Mouse (Mus musculus) liver, embryonic 16.5 days (tissue): Measurements from ENCODE around the gene Pdhb. TPM values are rescaled to one million over a fixed set of nuclear protein-coding genes. Genes with fewer than 3 reads are reported as not detected.

Source experiments
- ATAC-seq: fragments of 200-750 bp; cut with Nextera tagmentation; 2 replicates; pipeline ENCODE4 v1.8.0; 2017; ENCODE audit warnings: low read depth, mild to moderate bottlenecking, moderate number of reproducible peaks, moderate library complexity
- H3K27ac ChIP-seq: fragments of 300-500 bp; sonication (generic); 2 replicates; pipeline ENCODE4 v1.5.1; 2014; ENCODE audit warnings: mild to moderate bottlenecking, low read length
- H3K27me3 ChIP-seq: fragments of 300-500 bp; sonication (generic); 2 replicates; pipeline ENCODE4 v1.6.1; 2014; ENCODE audit warnings: low read depth, low read length, mixed read lengths; ENCODE audit not compliant: control insufficient read depth, insufficient read depth
- H3K36me3 ChIP-seq: fragments of 300-500 bp; sonication (generic); 2 replicates; pipeline ENCODE4 v1.6.1; 2014; ENCODE audit warnings: mild to moderate bottlenecking; ENCODE audit not compliant: control insufficient read depth, insufficient read depth
- H3K4me1 ChIP-seq: fragments of 300-500 bp; sonication (generic); 2 replicates; pipeline ENCODE4 v1.6.1; 2014; ENCODE audit warnings: low read depth, low read length, mixed read lengths; ENCODE audit not compliant: control insufficient read depth
- H3K4me2 ChIP-seq: fragments of 300-500 bp; sonication (generic); 2 replicates; pipeline ENCODE4 v1.6.1; 2014; ENCODE audit warnings: low read depth, low read length, mixed read lengths
- H3K4me3 ChIP-seq: fragments of 300-500 bp; sonication (generic); 2 replicates; pipeline ENCODE4 v1.5.1; 2014; ENCODE audit warnings: low read depth, mild to moderate bottlenecking, low read length
- H3K9ac ChIP-seq: fragments of 300-500 bp; sonication (generic); 2 replicates; pipeline ENCODE4 v1.6.1; 2014; ENCODE audit warnings: low read depth, low read length
- H3K9me3 ChIP-seq: fragments of 300-500 bp; sonication (generic); replicated peaks from 2 replicates; pipeline ENCODE4 v1.6.1; 2016; ENCODE audit warnings: low read length; ENCODE audit not compliant: control insufficient read depth
- WGBS: fragments of 180-500 bp; shearing (Covaris S2); extraction: QIAGEN DNeasy Blood & Tissue Kit; methylation state at CpG from one replicate; pipeline ENCODE4 v1.1.7; 2014; ENCODE audit not compliant: insufficient replicate concordance; 5-methylcytosine and 5-hydroxymethylcytosine counted together
- polyA plus RNA-seq: library from polyadenylated mRNA; unstranded; fragments of >200 nt; fragmentation: Nextera tagmentation; extraction: Ambion mirVana; gene quantifications from 2 replicates; pipeline ENCODE4 v1.2.1, GENCODE M21; 2015

Gene Pdhb
- 103 and 107 TPM in 2 replicates for polyA plus RNA-seq

- peaks cover 12% of the 10 kb centered on the region for H3K36me3 ChIP-seq
- H3K9ac ChIP-seq = peak within 1 kb of the TSS; percentile 97
- peak within 1 kb of the TSS; percentile 96 for H3K4me2 ChIP-seq
- H3K4me3 ChIP-seq = peak within 1 kb of the TSS; percentile 98
- no peaks in the 10 kb centered on the region for H3K9me3 ChIP-seq
- under 1% methylated on average over 64 of the region's 64 CpGs for WGBS
- H3K27ac ChIP-seq = peak within 1 kb of the TSS; percentile 89
- H3K27me3 ChIP-seq = no peaks in the 10 kb centered on the region
- ATAC-seq = peak; percentile 97
- H3K4me1 ChIP-seq = peaks cover 10% of the 10 kb centered on the region
Measured at GRCm38 (mm10) chr14:8172507-8173410, at the start of gene Pdhb. Pdhb (minus strand) TSS chr14:8173025.

- ATAC-seq = no peak
- WGBS = 87% methylated on average over 16 of the region's 16 CpGs
- no peak overlapping the region for H3K27ac ChIP-seq
- H3K9me3 ChIP-seq = no peaks in the 10 kb centered on the region
- H3K27me3 ChIP-seq = no peaks in the 10 kb centered on the region
- no peak overlapping the region for H3K4me3 ChIP-seq
- no peaks in the 10 kb centered on the region for H3K36me3 ChIP-seq
- no peak overlapping the region for H3K9ac ChIP-seq
- H3K4me1 ChIP-seq = peaks cover 9% of the 10 kb centered on the region
- no peak overlapping the region for H3K4me2 ChIP-seq
Measured at GRCm38 (mm10) chr14:8222561-8222960, 49.7 kb upstream of the Pdhb start.

- Histone ChIP-seq H3K4me1 (peaks cover 12% of the 10 kb centered on the region), H3K36me3 (no peaks in the 10 kb centered on the region), H3K9me3 (no peaks in the 10 kb centered on the region), H3K4me3 (no peak overlapping the region), H3K9ac (no peak overlapping the region), H3K27ac (no peak overlapping the region), H3K4me2 (no peak overlapping the region), H3K27me3 (no peaks in the 10 kb centered on the region)
- WGBS = 48% methylated on average over 2 of the region's 2 CpGs
- peak; percentile 77 for ATAC-seq
Measured at GRCm38 (mm10) chr14:8220912-8221311, 48.1 kb upstream of the Pdhb start.

- peak; percentile 53 for ATAC-seq
- no peaks in the 10 kb centered on the region for H3K36me3 ChIP-seq
- no peak overlapping the region for H3K27ac ChIP-seq
- no peak overlapping the region for H3K4me3 ChIP-seq
- peaks cover 14% of the 10 kb centered on the region for H3K4me1 ChIP-seq
- H3K27me3 ChIP-seq = no peaks in the 10 kb centered on the region
- H3K9me3 ChIP-seq = no peaks in the 10 kb centered on the region
- 43% methylated on average over 7 of the region's 7 CpGs for WGBS
- no peak overlapping the region for H3K4me2 ChIP-seq
- no peak overlapping the region for H3K9ac ChIP-seq
Measured at GRCm38 (mm10) chr14:8220306-8220705, 47.5 kb upstream of the Pdhb start.

- Histone ChIP-seq H3K9me3 (no peaks in the 10 kb centered on the region), H3K4me1 (peaks cover 19% of the 10 kb centered on the region), H3K27ac (no peak overlapping the region), H3K36me3 (no peaks in the 10 kb centered on the region), H3K27me3 (no peaks in the 10 kb centered on the region), H3K4me3 (no peak overlapping the region), H3K9ac (no peak overlapping the region), H3K4me2 (no peak overlapping the region)
- no peak for ATAC-seq
- WGBS = 79% methylated on average over 11 of the region's 11 CpGs
Measured at GRCm38 (mm10) chr14:8219876-8220275, 47.1 kb upstream of the Pdhb start.

- H3K9ac ChIP-seq = no peak overlapping the region
- no peak overlapping the region for H3K4me3 ChIP-seq
- no peak overlapping the region for H3K4me2 ChIP-seq
- ATAC-seq = no peak
- H3K36me3 ChIP-seq = no peaks in the 10 kb centered on the region
- H3K27me3 ChIP-seq = no peaks in the 10 kb centered on the region
- peaks cover 18% of the 10 kb centered on the region for H3K4me1 ChIP-seq
- H3K27ac ChIP-seq = no peak overlapping the region
- WGBS = 60% methylated on average over 10 of the region's 10 CpGs
- no peaks in the 10 kb centered on the region for H3K9me3 ChIP-seq
Measured at GRCm38 (mm10) chr14:8218730-8219380, 46.0 kb upstream of the Pdhb start.

- Histone ChIP-seq H3K4me2 (no peak overlapping the region), H3K27me3 (no peaks in the 10 kb centered on the region), H3K4me3 (no peak overlapping the region), H3K4me1 (peaks cover 14% of the 10 kb centered on the region), H3K9ac (no peak overlapping the region), H3K36me3 (no peaks in the 10 kb centered on the region), H3K27ac (no peak overlapping the region), H3K9me3 (no peaks in the 10 kb centered on the region)
- WGBS = 66% methylated on average over 7 of the region's 7 CpGs
- ATAC-seq = no peak
Measured at GRCm38 (mm10) chr14:8218238-8218637, 45.4 kb upstream of the Pdhb start.

- Histone ChIP-seq H3K4me1 (peaks cover 14% of the 10 kb centered on the region), H3K4me2 (no peak overlapping the region), H3K27me3 (no peaks in the 10 kb centered on the region), H3K36me3 (no peaks in the 10 kb centered on the region), H3K9me3 (no peaks in the 10 kb centered on the region), H3K9ac (no peak overlapping the region), H3K27ac (no peak overlapping the region), H3K4me3 (no peak overlapping the region)
- ATAC-seq = no peak
- 31% methylated on average over 5 of the region's 5 CpGs for WGBS
Measured at GRCm38 (mm10) chr14:8216100-8216499, 43.3 kb upstream of the Pdhb start.
